Mouse (Mus musculus): ENCODE data around the gene Gm49354. TPM values are rescaled to one million over a fixed set of nuclear protein-coding genes. Genes with fewer than 3 reads are reported as not detected.
A peak's percentile ranks its signal among the peaks of the same experiment; 100 is the strongest.
"Not testable (repeated sequence)": the region's sequence is repeated elsewhere in the genome, so short reads cannot be mapped to it uniquely, and the experiment has no call there.

Gene Gm49354
- not detected for total RNA-seq (2021)

GRCm38 (mm10) chr13:59782145-59782544, at the start of gene Gm49354:
Gene Gm49354 (minus strand): TSS chr13:59782245.
- intact Hi-C loops (cut with DNase I) = no loop called here

GRCm38 (mm10) chr13:59825966-59826365, 43.9 kb upstream of the Gm49354 start:
- intact Hi-C loops (cut with DNase I) = no loop called here
- DNase-seq (ENCODE audit: extremely low spot score in 1 of 2, low spot score in 2 of 2) = no peak

More at GRCm38 (mm10) chr13:59782145-59782544, at the start of gene Gm49354:
- DNase-seq (ENCODE audit: extremely low spot score in 1 of 2, low spot score in 2 of 2) = no peak

GRCm38 (mm10) chr13:59822507-59823462, 40.7 kb upstream of the Gm49354 start, which contains the start of gene Tut7:
Gene Tut7 (minus strand): TSS chr13:59823147.
- DNase-seq (ENCODE audit: extremely low spot score in 1 of 2, low spot score in 2 of 2) = peak; percentile 90 to 97
- intact Hi-C loops (cut with DNase I) = no loop called here

GRCm38 (mm10) chr13:59820836-59821235, 38.8 kb upstream of the Gm49354 start:
- intact Hi-C loops (cut with DNase I) = no loop called here
- DNase-seq (ENCODE audit: extremely low spot score in 1 of 2, low spot score in 2 of 2) = no peak

GRCm38 (mm10) chr13:59820114-59820513, 38.1 kb upstream of the Gm49354 start:
- no peak for DNase-seq (ENCODE audit: extremely low spot score in 1 of 2, low spot score in 2 of 2)
- intact Hi-C loops (cut with DNase I) = no loop called here

- DNase-seq (ENCODE audit: extremely low spot score in 1 of 2, low spot score in 2 of 2) = no peak
- intact Hi-C loops (cut with DNase I) = no loop called here
Observed at GRCm38 (mm10) chr13:59817352-59817751, 35.3 kb upstream of the Gm49354 start.

GRCm38 (mm10) chr13:59814109-59814591, 32.1 kb upstream of the Gm49354 start:
- intact Hi-C loops (cut with DNase I) = loop anchor here (5.0 kb wide), 1 partner anchor 37 kb away; no protein-coding TSS in a partner anchor
- DNase-seq (ENCODE audit: extremely low spot score in 1 of 2, low spot score in 2 of 2) = no peak

GRCm38 (mm10) chr13:59811581-59811980, 29.5 kb upstream of the Gm49354 start:
- intact Hi-C loops (cut with DNase I) = loop anchor here (5.0 kb wide), 1 partner anchor 34 kb away; no protein-coding TSS in a partner anchor
- DNase-seq (ENCODE audit: extremely low spot score in 1 of 2, low spot score in 2 of 2) = no peak

GRCm38 (mm10) chr13:59801000-59801399, 19.0 kb upstream of the Gm49354 start:
- intact Hi-C loops (cut with DNase I) = loop anchor here (10.0 kb wide), 1 partner anchor 206 kb away; no protein-coding TSS in a partner anchor
- no peak for DNase-seq (ENCODE audit: extremely low spot score in 1 of 2, low spot score in 2 of 2)

- intact Hi-C loops (cut with DNase I) = loop anchor here (10.0 kb wide), 1 partner anchor 205 kb away; no protein-coding TSS in a partner anchor
- no peak for DNase-seq (ENCODE audit: extremely low spot score in 1 of 2, low spot score in 2 of 2)
Observed at GRCm38 (mm10) chr13:59800077-59800476, 18.0 kb upstream of the Gm49354 start.

- intact Hi-C loops (cut with DNase I) = loop anchor here (10.0 kb wide), 1 partner anchor 184 kb away; no protein-coding TSS in a partner anchor
- DNase-seq (ENCODE audit: extremely low spot score in 1 of 2, low spot score in 2 of 2) = no peak
Observed at GRCm38 (mm10) chr13:59798306-59798705, 16.3 kb upstream of the Gm49354 start.

GRCm38 (mm10) chr13:59796466-59796848, 14.4 kb upstream of the Gm49354 start:
- DNase-seq (ENCODE audit: extremely low spot score in 1 of 2, low spot score in 2 of 2) = no peak
- intact Hi-C loops (cut with DNase I) = loop anchor here (10.0 kb wide), 1 partner anchor 182 kb away; no protein-coding TSS in a partner anchor

GRCm38 (mm10) chr13:59795807-59796465, 13.9 kb upstream of the Gm49354 start:
- DNase-seq (ENCODE audit: extremely low spot score in 1 of 2, low spot score in 2 of 2) = no peak
- intact Hi-C loops (cut with DNase I) = loop anchor here (10.0 kb wide), 1 partner anchor 181 kb away; no protein-coding TSS in a partner anchor

GRCm38 (mm10) chr13:59794786-59795185, 12.7 kb upstream of the Gm49354 start:
- intact Hi-C loops (cut with DNase I) = loop anchor here (10.0 kb wide), 1 partner anchor 180 kb away; no protein-coding TSS in a partner anchor
- no peak for DNase-seq (ENCODE audit: extremely low spot score in 1 of 2, low spot score in 2 of 2)

- intact Hi-C loops (cut with DNase I) = loop anchor here (5.0 kb wide), 1 partner anchor 32 kb away; no protein-coding TSS in a partner anchor
- not testable (repeated sequence) for DNase-seq (ENCODE audit: extremely low spot score in 1 of 2, low spot score in 2 of 2)
Observed at GRCm38 (mm10) chr13:59779744-59780264, 2.2 kb downstream of the Gm49354 start.

GRCm38 (mm10) chr13:59779213-59779612, 2.8 kb downstream of the Gm49354 start:
- intact Hi-C loops (cut with DNase I) = loop anchor here (5.0 kb wide), 1 partner anchor 33 kb away; no protein-coding TSS in a partner anchor
- DNase-seq (ENCODE audit: extremely low spot score in 1 of 2, low spot score in 2 of 2) = no peak

- intact Hi-C loops (cut with DNase I) = loop anchor here (5.0 kb wide), 1 partner anchor 37 kb away; no protein-coding TSS in a partner anchor
- DNase-seq (ENCODE audit: extremely low spot score in 1 of 2, low spot score in 2 of 2) = no peak
Observed at GRCm38 (mm10) chr13:59775168-59775567, 6.9 kb downstream of the Gm49354 start.

GRCm38 (mm10) chr13:59771257-59771656, 10.8 kb downstream of the Gm49354 start:
- intact Hi-C loops (cut with DNase I) = no loop called here
- peak; percentile 64 to 87 for DNase-seq (ENCODE audit: extremely low spot score in 1 of 2, low spot score in 2 of 2)

GRCm38 (mm10) chr13:59770847-59771246, 11.2 kb downstream of the Gm49354 start:
- DNase-seq (ENCODE audit: extremely low spot score in 1 of 2, low spot score in 2 of 2) = no peak
- intact Hi-C loops (cut with DNase I) = no loop called here

Measured in left cerebral cortex, postnatal 10 days (tissue).